ENCODE assay signal across 25 mouse cellular contexts in the genomic region with DNA sequence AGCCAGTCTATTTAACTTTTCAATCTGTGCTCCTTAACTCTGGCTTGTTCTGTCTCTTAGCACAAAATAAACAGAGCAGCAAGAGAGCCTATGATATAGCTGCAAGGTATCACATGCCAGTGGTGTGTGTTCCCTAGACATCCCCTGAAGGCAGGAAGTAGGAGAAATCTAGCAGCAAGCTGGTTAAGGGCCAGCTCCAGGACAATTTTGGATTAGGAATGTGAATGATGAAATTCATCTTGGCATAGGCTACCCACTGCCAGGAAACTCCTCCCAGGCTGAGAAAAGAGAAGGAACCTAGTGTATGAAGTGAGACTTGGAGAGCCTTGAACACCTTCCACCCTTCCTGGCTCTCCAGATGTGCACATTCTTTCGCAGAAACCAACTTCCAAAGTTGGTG. TPM values are rescaled to one million over a fixed set of nuclear protein-coding genes. Genes with fewer than 3 reads are reported as not detected.
A peak's percentile ranks its signal among the peaks of the same experiment; 100 is the strongest.
DNase-seq lines count a peak whose midpoint lies in the region; ATAC-seq lines count a peak whose summit lies in the region.
"Had no signal": no experiment of that assay in that cellular context is flagged by ENCODE, and none has a peak within 500 bp of the region (broad histone marks: within the 10 kb centered on the region; RNA-seq: fewer than 3 reads in every experiment).

No protein-coding gene starts in this region.

- no peak overlapping the region for H3K27ac ChIP-seq in heart, embryonic 12.5 days (ENCODE audit: poor library complexity, severe bottlenecking)
- H3K27ac ChIP-seq: forebrain, embryonic 10.5 days; forebrain, embryonic 13.5 days; heart, embryonic 15.5 days; hindbrain, embryonic 14.5 days; hindbrain, postnatal 0 days had no signal

- no peak overlapping the region for H3K4me3 ChIP-seq in heart, embryonic 12.5 days
- H3K4me3 ChIP-seq: forebrain, embryonic 10.5 days; forebrain, embryonic 13.5 days; heart, embryonic 15.5 days had no signal

- no peaks in the 10 kb centered on the region for H3K36me3 ChIP-seq in heart, embryonic 12.5 days
- H3K36me3 ChIP-seq: forebrain, embryonic 10.5 days; heart, embryonic 15.5 days had no signal

- H3K4me2 ChIP-seq in heart, embryonic 12.5 days = no peak overlapping the region
- H3K4me2 ChIP-seq: forebrain, embryonic 13.5 days; heart, embryonic 11.5 days; heart, embryonic 15.5 days; hindbrain, embryonic 14.5 days had no signal

- WGBS in heart, embryonic 12.5 days = 82% methylated on average over 1 of the region's 1 CpGs

- DNase-seq in heart, adult 11 months = peak; percentile 91
- DNase-seq in lung, adult 18-20 months = peak; percentile 42 to 62
- no peak for DNase-seq in lung, postnatal 10 days
- peak; percentile 84 for DNase-seq in 3T3-L1 (ENCODE audit: low read depth, low spot score)
- DNase-seq in NIH3T3 (ENCODE audit: low read depth) = peak; percentile 54
- DNase-seq in left cerebral cortex, postnatal 36 days (ENCODE audit: low spot score in 2 of 2) = no peak
- DNase-seq: adrenal gland, adult 2 months; adrenal gland, postnatal 36 days; cerebellum, adult 18-20 months; cerebellum, adult 9-10 months; cerebellum, postnatal 14 days; gastrocnemius, postnatal 14 days; heart, postnatal 10 days; heart, postnatal 4 days had no signal

- 0 out of 2 replicates have a peak, but pooled peaks cover 6% of the 10 kb centered on the region for H3K9me3 ChIP-seq in heart, embryonic 12.5 days (replicated peaks)
- H3K9me3 ChIP-seq: forebrain, embryonic 10.5 days; forebrain, embryonic 13.5 days; heart, embryonic 15.5 days had no signal

- H3K27me3 ChIP-seq in heart, embryonic 12.5 days (replicated peaks) = no peaks in the 10 kb centered on the region
- H3K27me3 ChIP-seq: forebrain, embryonic 13.5 days; heart, embryonic 15.5 days; Patski had no signal

- no peak overlapping the region for H3K9ac ChIP-seq in heart, embryonic 12.5 days
- H3K9ac ChIP-seq: forebrain, embryonic 13.5 days; heart, embryonic 15.5 days; hindbrain, embryonic 14.5 days had no signal

- 0 out of 2 replicates have a peak, but pooled peaks cover 3% of the 10 kb centered on the region for H3K4me1 ChIP-seq in heart, embryonic 12.5 days (replicated peaks)

- ATAC-seq in heart, embryonic 12.5 days (ENCODE audit: insufficient number of reproducible peaks, low FRiP score) = no peak
- ATAC-seq: forebrain, embryonic 13.5 days; forebrain, embryonic 16.5 days; hindbrain, postnatal 0 days; inflammation-experienced regulatory T-cells, adult 6 months; intestine, embryonic 16.5 days; Patski had no signal

- intact Hi-C loops in left cerebral cortex, postnatal 36 days (cut with DNase I) = no loop called here

RNA-seq across cellular contexts. Expression of gene Map4k3, which starts 49.3 kb away (rescaled TPM):
- polyA plus RNA-seq in heart, embryonic 12.5 days (2016; fragmentation: Nextera tagmentation; extraction: Ambion mirVana) = 25.0 and 25.8 TPM in 2 replicates
- 10 to 100 TPM; 63.1 to 69.2 TPM for total RNA-seq in left cerebral cortex, postnatal 36 days (2021)

Comparison
In these comparisons a context has a peak if more than half of its experiments do, and no peak if none do; other contexts are left out.
1. DNase-seq: peak in heart, adult 11 months (single experiment), lung, adult 18-20 months (2 of 2), 3T3-L1 (single experiment) and NIH3T3 (single experiment); none in lung, postnatal 10 days (single experiment) and left cerebral cortex, postnatal 36 days (0 of 2).